Mouse (Mus musculus) mouse trophoblast stem cell (cell line): ENCODE measurements at regions not wholly inside any gene's neighbourhood (a gene's known extent, or its start where the extent isn't known, plus 50 kb on each side); places are given as distances from the start of the nearest gene placed in this dataset.
"Not testable (repeated sequence)": the region's sequence is repeated elsewhere in the genome, so short reads cannot be mapped to it uniquely, and the experiment has no call there.

Experiments used
- in situ Hi-C, 2 experiments: fragments of 300-500 bp; cut with MseI, MboI; formaldehyde crosslinking; loops; 2 replicates in 1 of 2; 3 replicates in 1 of 2; pipeline ENCODE4 v1.15.1; 2025

GRCm38 (mm10) chr2:128265014-128265990 is 139.5 kb downstream of the Bcl2l11 start:
- in situ Hi-C loops: no loop called here

GRCm38 (mm10) chr2:128270377-128271129 is 144.7 kb downstream of the Bcl2l11 start:
- in situ Hi-C loops: no loop called here

GRCm38 (mm10) chr2:128272789-128273188 is 147.0 kb downstream of the Bcl2l11 start:
- in situ Hi-C loops: no loop called here

GRCm38 (mm10) chr2:128273292-128273691 is 147.5 kb downstream of the Bcl2l11 start:
- in situ Hi-C loops: no loop called here

- in situ Hi-C loops: no loop called here
Measured at GRCm38 (mm10) chr2:128276337-128276736, 150.5 kb downstream of the Bcl2l11 start.

GRCm38 (mm10) chr2:128277387-128278123 is 151.7 kb downstream of the Bcl2l11 start:
- in situ Hi-C loops: no loop called here

- in situ Hi-C loops: no loop called here
Measured at GRCm38 (mm10) chr2:128278124-128278432, 152.2 kb downstream of the Bcl2l11 start.

- in situ Hi-C loops: no loop called here
Measured at GRCm38 (mm10) chr2:128278608-128279081, 152.8 kb downstream of the Bcl2l11 start.

GRCm38 (mm10) chr2:128279127-128279710 is 153.4 kb downstream of the Bcl2l11 start:
- in situ Hi-C loops: no loop called here

- in situ Hi-C loops: no loop called here
Measured at GRCm38 (mm10) chr2:128282591-128282990, 156.8 kb downstream of the Bcl2l11 start.

GRCm38 (mm10) chr2:128284822-128285421 is 159.1 kb downstream of the Bcl2l11 start:
- in situ Hi-C loops: no loop called here

GRCm38 (mm10) chr2:128285457-128285856 is 159.6 kb downstream of the Bcl2l11 start:
- in situ Hi-C loops: no loop called here

- in situ Hi-C loops: no loop called here
Measured at GRCm38 (mm10) chr2:128288138-128288551, 162.3 kb downstream of the Bcl2l11 start.

GRCm38 (mm10) chr2:128290609-128291008 is 164.8 kb downstream of the Bcl2l11 start:
- in situ Hi-C loops: no loop called here

GRCm38 (mm10) chr2:128294610-128295009 is 168.8 kb downstream of the Bcl2l11 start:
- in situ Hi-C loops: no loop called here

- in situ Hi-C loops: no loop called here
Measured at GRCm38 (mm10) chr2:128295018-128295424, 169.2 kb downstream of the Bcl2l11 start.

- in situ Hi-C loops: no loop called here
Measured at GRCm38 (mm10) chr2:128295726-128296234, 169.9 kb downstream of the Bcl2l11 start.

- in situ Hi-C loops: not testable (repeated sequence)
Measured at GRCm38 (mm10) chr2:128296423-128296822, 170.6 kb downstream of the Bcl2l11 start.

- in situ Hi-C loops: no loop called here
Measured at GRCm38 (mm10) chr2:128296897-128297296, 171.1 kb downstream of the Bcl2l11 start.

- in situ Hi-C loops: no loop called here
Measured at GRCm38 (mm10) chr2:128297821-128298220, 172.0 kb downstream of the Bcl2l11 start.

- in situ Hi-C loops: no loop called here
Measured at GRCm38 (mm10) chr2:128298996-128299395, 173.2 kb downstream of the Bcl2l11 start.
